ENCODE assay signal across 13 mouse cellular contexts in the genomic region with DNA sequence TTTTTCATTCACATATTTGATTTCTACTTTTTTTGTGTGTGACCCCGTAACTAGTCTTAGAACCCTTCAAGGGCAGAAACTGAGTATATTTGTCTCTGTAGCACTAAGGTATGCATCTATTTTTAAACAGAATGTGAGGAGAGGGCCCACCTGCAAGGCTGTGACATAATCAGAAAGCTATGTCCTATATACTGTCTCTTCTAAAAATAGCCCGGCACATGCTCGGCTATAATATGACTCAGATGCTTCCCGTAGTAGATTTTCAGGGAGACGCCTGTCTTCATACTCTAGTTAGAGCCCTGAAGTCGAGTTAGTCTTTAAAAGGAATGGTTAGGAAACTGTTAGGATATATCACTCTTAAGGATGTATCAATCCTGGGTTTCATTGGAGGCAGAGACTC.
DNase-seq lines count a peak whose midpoint lies in the region; ATAC-seq lines count a peak whose summit lies in the region.
"Had no signal": no experiment of that assay in that cellular context is flagged by ENCODE, and none has a peak within 500 bp of the region (broad histone marks: within the 10 kb centered on the region; RNA-seq: fewer than 3 reads in every experiment).

No protein-coding gene starts in this region.

- 19% methylated on average over 6 of the region's 6 CpGs for WGBS in heart, embryonic 13.5 days
- WGBS in lung, embryonic 16.5 days: 31% methylated on average over 6 of the region's 6 CpGs
- WGBS in embryonic facial prominence, embryonic 14.5 days: 17% methylated on average over 6 of the region's 6 CpGs

- H3K36me3 ChIP-seq in heart, embryonic 13.5 days: no peaks in the 10 kb centered on the region
- no peaks in the 10 kb centered on the region for H3K36me3 ChIP-seq in lung, embryonic 16.5 days (ENCODE audit: control insufficient read depth, insufficient read depth, low read length)
- H3K36me3 ChIP-seq in embryonic facial prominence, embryonic 14.5 days (ENCODE audit: control insufficient read depth, insufficient read depth, low read length): no peaks in the 10 kb centered on the region
- H3K36me3 ChIP-seq: hindbrain, embryonic 10.5 days had no signal

- H3K9me3 ChIP-seq in heart, embryonic 13.5 days: peaks cover 5% of the 10 kb centered on the region
- peaks cover 1% of the 10 kb centered on the region; the same call in 1 of the 2 replicates for H3K9me3 ChIP-seq in lung, embryonic 16.5 days (ENCODE audit: control insufficient read depth, low read length)
- H3K9me3 ChIP-seq in embryonic facial prominence, embryonic 14.5 days (ENCODE audit: control insufficient read depth, low read length): no peaks in the 10 kb centered on the region

- peak overlapping the region; percentile 84 for H3K27ac ChIP-seq in heart, embryonic 13.5 days (replicated peaks)
- H3K27ac ChIP-seq in lung, embryonic 16.5 days (ENCODE audit: low read length): no peak overlapping the region
- peak overlapping the region; percentile 59 for H3K27ac ChIP-seq in embryonic facial prominence, embryonic 14.5 days (replicated peaks; ENCODE audit: low read depth, low read length)
- H3K27ac ChIP-seq: hindbrain, embryonic 10.5 days had no signal

- no peak; the same call in 1 of the 2 replicates for ATAC-seq in heart, embryonic 13.5 days (ENCODE audit: extremely low read depth, insufficient number of reproducible peaks, low FRiP score, low TSS enrichment)
- ATAC-seq in lung, embryonic 16.5 days (ENCODE audit: low read depth): peak; percentile 50; the same call in 1 of the 2 replicates
- peak; percentile 70; the same call in 1 of the 2 replicates for ATAC-seq in embryonic facial prominence, embryonic 14.5 days (ENCODE audit: low read depth)
- ATAC-seq: liver, postnatal 0 days had no signal

- H3K4me2 ChIP-seq in heart, embryonic 13.5 days: peak overlapping the region; percentile 43
- H3K4me2 ChIP-seq in lung, embryonic 16.5 days (ENCODE audit: low read depth, low read length): no peak overlapping the region
- H3K4me2 ChIP-seq in embryonic facial prominence, embryonic 14.5 days (ENCODE audit: low read depth, low read length): no peak overlapping the region

- H3K4me1 ChIP-seq in heart, embryonic 13.5 days: peaks cover 42% of the 10 kb centered on the region
- H3K4me1 ChIP-seq in lung, embryonic 16.5 days (replicated peaks; ENCODE audit: control insufficient read depth, insufficient read depth, low read length): peaks cover 12% of the 10 kb centered on the region
- H3K4me1 ChIP-seq in embryonic facial prominence, embryonic 14.5 days (ENCODE audit: control insufficient read depth, insufficient read depth, low read length): peaks cover 14% of the 10 kb centered on the region
- H3K4me1 ChIP-seq: hindbrain, embryonic 10.5 days had no signal

- no peaks in the 10 kb centered on the region for H3K27me3 ChIP-seq in heart, embryonic 13.5 days (replicated peaks)
- H3K27me3 ChIP-seq in lung, embryonic 16.5 days (ENCODE audit: control insufficient read depth, insufficient read depth, low read depth, low read length): no peaks in the 10 kb centered on the region
- no peaks in the 10 kb centered on the region for H3K27me3 ChIP-seq in embryonic facial prominence, embryonic 14.5 days (replicated peaks; ENCODE audit: control insufficient read depth, insufficient read depth, low read length)

- intact Hi-C loops in heart, postnatal 25 days (cut with DNase I): no loop called here

- no peak overlapping the region for H3K4me3 ChIP-seq in heart, embryonic 13.5 days
- no peak overlapping the region for H3K4me3 ChIP-seq in lung, embryonic 16.5 days (ENCODE audit: low read length)
- no peak overlapping the region for H3K4me3 ChIP-seq in embryonic facial prominence, embryonic 14.5 days (ENCODE audit: low read depth, low read length)
- H3K4me3 ChIP-seq: hindbrain, embryonic 10.5 days had no signal

- DNase-seq in heart, postnatal 25 days (ENCODE audit: low spot score): no peak
- no peak for DNase-seq in lung, postnatal 4 days
- DNase-seq in embryonic facial prominence, embryonic 14.5 days (ENCODE audit: low spot score): peak; percentile 86
- DNase-seq in gastrocnemius, postnatal 4 days (ENCODE audit: low spot score in 2 of 2): no peak
- DNase-seq in urinary bladder, adult 2 months (ENCODE audit: low spot score): no peak
- DNase-seq: cerebellum, adult 11 months; kidney, postnatal 25 days; liver, postnatal 0 days; retina, postnatal 1 day; spleen, adult 18-20 months had no signal

- no peak overlapping the region; the same call in 1 of the 2 replicates for H3K9ac ChIP-seq in heart, embryonic 13.5 days
- H3K9ac ChIP-seq in lung, embryonic 16.5 days (ENCODE audit: low read length): no peak overlapping the region
- H3K9ac ChIP-seq in embryonic facial prominence, embryonic 14.5 days (ENCODE audit: low read depth, low read length): no peak overlapping the region
- H3K9ac ChIP-seq: liver, postnatal 0 days had no signal
